Mouse (Mus musculus) granulocyte monocyte progenitor cell, adult 5-6 weeks (primary cell): Measurements from ENCODE around the gene Mfap1b. TPM values are rescaled to one million over a fixed set of nuclear protein-coding genes. Genes with fewer than 3 reads are reported as not detected.

Experiments used
- ATAC-seq: replicated peaks from 2 replicates; pipeline ENCODE4 v1.8.0; 2016; ENCODE audit warnings: mild to moderate bottlenecking, moderate TSS enrichment, inconsistent platforms; ENCODE audit not compliant: poor library complexity, severe bottlenecking
- total RNA-seq, 2 experiments: library from RNA; stranded (forward) in 1 of 2; stranded (reverse) in 1 of 2; fragments of 200-712, 200-1000 nt in 1 of 2; fragments of >200 nt in 1 of 2; fragmentation: Nextera tagmentation in 1 of 2; gene quantifications; 2 replicates each; pipeline ENCODE4 v1.2.3; 2014 to 2017

Mfap1b gene
- total RNA-seq, 2 experiments from 2014 or later: 30.9 to 52.2 TPM

DNA sequence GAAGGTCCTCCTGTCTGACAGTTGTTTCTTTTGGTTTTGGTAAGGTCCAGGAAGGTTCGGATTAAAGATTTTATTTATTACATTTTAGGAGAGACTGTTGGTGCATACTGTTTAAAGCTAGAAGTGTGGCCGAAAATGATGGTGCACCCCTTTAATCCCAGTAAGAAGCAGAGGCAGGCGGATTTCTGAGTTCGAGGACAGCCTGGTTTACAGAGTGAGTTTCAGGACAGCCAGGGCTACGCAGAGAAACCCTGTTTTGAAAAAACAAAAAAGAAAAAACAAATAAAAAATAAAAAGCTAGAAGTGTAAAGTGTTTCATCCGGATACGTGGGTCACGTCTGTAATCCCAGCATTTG, 291 bp upstream of the Mfap1b start:
- ATAC-seq: peak; percentile 8; the same call in 1 of the 2 replicates

DNA sequence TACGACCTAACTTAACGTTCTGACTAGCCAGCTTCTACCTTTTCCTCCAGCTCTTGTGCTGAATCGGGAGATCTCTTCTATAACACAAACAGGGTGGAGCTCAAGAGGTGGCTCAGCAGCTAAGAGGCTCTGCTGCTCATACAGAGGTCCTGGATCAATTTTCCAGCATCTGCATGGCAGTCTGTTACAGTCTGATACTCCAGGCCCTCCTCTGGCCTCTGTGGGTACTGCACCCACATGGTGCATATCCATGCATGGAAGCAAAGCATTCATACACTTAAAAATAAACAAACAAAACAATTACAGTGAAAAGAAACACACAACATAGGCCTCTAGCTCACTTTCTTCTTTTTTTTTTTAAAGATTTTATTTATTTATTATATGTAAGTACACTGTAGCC, 1.1 kb downstream of the Mfap1b start:
- ATAC-seq: peak; percentile 45; the same call in 1 of the 2 replicates

GRCm38 (mm10) chr2:121468982-121469381, 4.9 kb downstream of the Mfap1b start:
- ATAC-seq: peak; percentile 38; the same call in 1 of the 2 replicates

- no peak for ATAC-seq
Measured at GRCm38 (mm10) chr2:121460071-121460470, 13.8 kb downstream of the Mfap1b start.

- peak; percentile 91 for ATAC-seq
Measured at GRCm38 (mm10) chr2:121456692-121457642, 16.9 kb downstream of the Mfap1b start, which contains the start of gene Serinc4. Gene Serinc4, minus strand, starts transcription at chr2:121456781.

DNA sequence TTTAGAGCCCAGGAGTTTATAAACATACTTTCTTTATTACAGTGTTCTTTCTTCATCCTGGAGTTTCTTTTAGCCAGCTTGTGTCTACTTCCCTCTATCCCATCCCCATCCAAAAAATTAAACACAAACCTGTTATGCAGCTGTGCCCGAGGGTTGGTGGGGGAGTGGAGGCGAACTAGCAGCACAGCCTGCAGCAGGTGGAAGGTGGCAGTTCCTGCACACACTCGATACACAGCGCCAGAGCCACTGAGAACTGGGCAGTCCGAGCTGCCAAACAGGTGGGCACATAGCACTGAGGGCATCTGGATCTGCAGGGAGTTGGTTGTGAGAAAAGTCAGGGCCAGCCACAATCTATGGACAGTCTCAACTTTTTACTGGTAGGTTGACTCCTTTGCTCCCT, 18.3 kb downstream of the Mfap1b start:
- ATAC-seq: no peak

- no peak for ATAC-seq
Measured at GRCm38 (mm10) chr2:121453917-121454316, 19.9 kb downstream of the Mfap1b start.

DNA sequence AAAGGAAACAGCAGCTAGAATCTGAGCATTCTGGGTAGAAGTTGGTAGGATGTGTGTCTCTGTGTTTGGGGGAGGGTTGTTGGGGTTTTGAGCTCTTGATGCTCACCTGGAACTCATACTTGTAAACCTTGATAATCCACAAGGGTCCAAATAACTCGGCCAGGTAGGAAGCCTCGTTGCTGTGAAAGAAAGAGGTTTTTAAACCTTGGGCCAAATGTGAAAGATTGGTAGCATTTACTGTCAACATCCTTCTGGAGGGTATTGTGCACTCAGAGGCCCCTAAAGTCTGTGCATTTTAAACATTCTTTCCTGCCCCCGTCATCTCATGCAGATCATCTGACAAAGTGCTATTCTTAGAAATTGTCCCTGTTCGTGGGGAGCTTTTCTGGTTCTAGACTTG, 20.9 kb downstream of the Mfap1b start, which contains the start of gene Hypk:
Gene Hypk (plus strand): TSS at position 301 of the 400 bp plus-strand sequence.
- ATAC-seq: no peak

- no peak for ATAC-seq
Measured at GRCm38 (mm10) chr2:121452361-121452760, 21.5 kb downstream of the Mfap1b start.

GRCm38 (mm10) chr2:121450093-121450492, 23.8 kb downstream of the Mfap1b start:
- ATAC-seq: peak; percentile 28

GRCm38 (mm10) chr2:121449545-121450011, 24.3 kb downstream of the Mfap1b start:
- ATAC-seq: no peak

DNA sequence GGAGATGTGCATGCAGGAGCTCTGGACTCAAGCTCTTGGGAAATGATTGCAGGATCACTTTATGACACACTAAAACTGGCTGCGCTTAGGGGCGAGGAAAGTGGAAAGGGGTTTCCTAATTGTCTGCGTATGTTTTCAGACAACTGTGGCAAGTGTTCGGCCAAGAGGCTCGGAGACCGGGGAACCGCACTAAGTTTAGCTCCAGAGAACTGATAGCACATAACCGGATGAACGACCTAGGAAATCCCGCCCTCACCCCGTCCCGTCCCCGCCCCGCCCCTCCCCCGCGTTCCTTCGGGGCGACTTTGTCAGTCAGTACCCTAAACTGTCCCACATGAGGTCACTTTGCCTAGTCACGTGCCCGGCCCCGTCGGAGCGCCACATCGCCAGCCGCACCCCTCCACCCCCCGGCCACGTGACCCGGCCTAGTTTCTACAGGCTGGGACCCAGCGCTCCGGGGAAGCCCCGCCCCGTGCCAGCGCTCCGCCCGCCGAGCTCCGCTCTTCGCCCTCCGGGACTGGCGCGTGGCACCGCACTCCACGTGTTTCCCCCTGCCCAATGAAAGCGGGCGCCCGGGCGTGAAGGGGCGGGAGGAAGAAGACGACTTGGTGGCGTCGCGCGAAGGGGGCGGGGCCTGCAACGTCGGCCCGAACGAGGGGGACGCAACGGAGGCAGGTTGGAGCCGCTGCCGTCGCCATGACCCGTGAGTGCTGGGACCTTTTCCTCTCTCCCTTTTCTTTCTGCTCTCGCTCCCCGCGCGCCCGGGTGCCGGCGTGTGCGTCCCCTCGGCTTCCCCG, 24.9 kb downstream of the Mfap1b start, which contains the start of gene Serf2:
Gene Serf2 (plus strand): TSS at position 457 of the 797 bp plus-strand sequence.
- peak; percentile 81 for ATAC-seq

DNA sequence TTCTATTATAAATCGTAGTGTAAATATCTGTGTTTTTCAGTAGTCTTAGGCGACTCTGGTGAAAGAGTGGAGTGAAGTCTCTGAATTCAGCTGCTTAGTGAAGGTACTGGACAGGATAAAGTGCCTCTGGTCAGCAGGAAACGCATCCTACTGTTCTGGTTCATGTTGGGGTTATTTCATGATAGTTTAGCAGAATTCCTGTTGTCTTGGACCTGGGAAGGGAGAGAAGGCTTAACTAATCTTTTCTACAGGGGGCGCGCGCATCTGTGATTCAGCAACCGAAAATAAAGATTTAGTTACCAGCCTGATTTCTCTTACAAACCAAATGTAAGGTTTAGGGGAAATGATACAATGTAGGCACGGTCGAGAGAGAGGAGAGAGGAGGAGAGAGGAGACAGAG, 25.7 kb downstream of the Mfap1b start:
- no peak for ATAC-seq

- ATAC-seq: no peak
Measured at GRCm38 (mm10) chr2:121447006-121447405, 26.9 kb downstream of the Mfap1b start.

- no peak for ATAC-seq
Measured at GRCm38 (mm10) chr2:121446506-121446905, 27.4 kb downstream of the Mfap1b start.

GRCm38 (mm10) chr2:121445117-121445516, 28.8 kb downstream of the Mfap1b start:
- no peak for ATAC-seq

DNA sequence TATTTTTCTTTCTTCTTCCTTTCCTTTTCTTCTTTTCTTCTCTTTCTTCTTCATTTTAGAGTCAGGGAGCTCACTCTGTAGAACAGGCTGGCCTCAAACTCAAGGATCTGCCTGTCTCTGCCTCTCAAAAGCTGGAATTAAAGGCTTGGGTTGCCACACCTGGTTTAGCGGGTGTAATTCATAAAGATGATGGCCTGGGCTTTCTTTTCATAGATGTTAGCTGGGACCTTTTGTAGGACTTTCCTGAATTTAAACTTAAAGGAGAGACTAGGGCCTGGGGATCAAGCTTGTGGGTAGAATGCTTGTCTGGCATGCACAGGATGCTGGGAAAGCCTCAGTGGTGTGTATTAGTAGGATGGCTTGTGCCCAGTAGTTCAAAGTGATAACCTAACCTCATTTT, 29.7 kb downstream of the Mfap1b start, which contains the start of gene Ell3:
Gene Ell3 (minus strand): TSS at position 101 of the 400 bp plus-strand sequence.
- ATAC-seq: no peak

DNA sequence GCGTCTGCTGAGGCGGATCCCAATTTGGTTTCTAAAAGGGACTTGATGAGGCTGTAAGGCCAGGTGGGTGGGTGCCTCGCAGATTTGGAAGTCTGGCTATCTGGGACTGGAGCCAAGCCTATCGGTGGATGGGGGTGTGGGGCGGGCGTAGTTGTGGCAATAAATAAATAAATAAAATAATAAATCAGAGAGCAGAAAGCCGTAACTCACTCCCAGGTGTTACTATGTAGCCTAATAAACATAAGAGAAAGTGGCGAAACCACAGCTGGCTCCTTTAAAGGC, 30.9 kb downstream of the Mfap1b start:
- ATAC-seq: no peak

DNA sequence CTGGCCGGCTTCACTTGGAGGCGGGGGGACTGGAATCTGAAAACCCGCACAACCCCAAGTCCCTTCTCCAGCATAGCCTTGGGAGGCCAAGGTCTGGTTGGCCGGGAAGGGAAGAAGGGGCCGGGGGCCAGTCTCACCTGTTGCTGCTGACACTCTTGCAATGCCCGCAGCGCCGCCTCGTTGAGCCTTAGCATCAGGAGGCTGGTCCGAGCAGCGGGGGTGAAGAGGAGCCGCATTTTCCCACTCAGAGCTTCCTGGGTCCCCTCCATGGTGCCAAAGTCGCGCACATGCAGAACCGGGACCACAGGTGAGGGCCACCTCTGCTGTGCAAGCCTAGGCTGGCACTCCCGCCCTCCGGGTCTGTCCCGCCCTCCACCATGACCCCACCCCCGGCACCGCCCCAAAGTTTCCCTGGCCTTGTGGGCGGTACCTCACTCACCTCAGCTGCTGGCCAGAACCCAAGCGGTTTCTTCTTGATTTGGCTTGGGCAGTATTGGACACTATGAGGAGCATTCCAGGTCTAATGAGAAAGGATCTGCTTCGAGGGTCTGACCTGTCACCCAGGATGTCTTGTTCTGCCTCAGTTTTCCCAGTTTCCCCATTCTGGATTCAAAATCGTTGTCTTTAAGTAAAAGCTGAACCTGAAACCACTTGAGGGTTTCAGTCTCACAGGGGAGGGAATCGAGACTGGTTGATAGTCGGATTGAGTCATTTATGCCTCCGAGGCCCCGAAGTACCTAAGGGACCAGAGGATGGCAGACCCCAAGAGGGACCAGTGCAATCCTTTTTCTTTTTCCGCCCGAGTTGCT, 31.4 kb downstream of the Mfap1b start:
- ATAC-seq: peak; percentile 76

GRCm38 (mm10) chr2:121441800-121442199, 32.1 kb downstream of the Mfap1b start:
- peak; percentile 9; the same call in 1 of the 2 replicates for ATAC-seq
